Comparison of ENCODE assay signal across 18 mouse cellular contexts in genomic region chr13:83820721-83821120, GRCm38 (mm10).
DNase-seq lines count a peak whose midpoint lies in the region; ATAC-seq and TF ChIP-seq lines count a peak whose summit lies in the region.
"Had no signal": no experiment of that assay in that cellular context is flagged by ENCODE, and none has a peak within 500 bp of the region (broad histone marks: within the 10 kb centered on the region; RNA-seq: fewer than 3 reads in every experiment).

No protein-coding gene starts in this region.

- no peaks in the 10 kb centered on the region for H3K9me3 ChIP-seq in forebrain, embryonic 14.5 days (replicated peaks; ENCODE audit: control insufficient read depth, low read length)
- H3K9me3 ChIP-seq in forebrain, embryonic 15.5 days, result no peaks in the 10 kb centered on the region
- H3K9me3 ChIP-seq in lung, embryonic 14.5 days (ENCODE audit: low read depth, low read length), result no peaks in the 10 kb centered on the region
- H3K9me3 ChIP-seq in MEL (replicated peaks; ENCODE audit: insufficient read depth, low read length), result no peaks in the 10 kb centered on the region
- H3K9me3 ChIP-seq: embryonic facial prominence, embryonic 13.5 days; heart, embryonic 12.5 days had no signal

- peak; percentile 11 for DNase-seq in forebrain, embryonic 14.5 days (ENCODE audit: low spot score)
- DNase-seq in lung, embryonic 14.5 days, result peak; percentile 47
- no peak for DNase-seq in lung, postnatal 36 days
- peak; percentile 7 for DNase-seq in MEL (ENCODE audit: low read depth, low spot score)
- peak; percentile 35 for DNase-seq in Muller cell, postnatal 12 days (ENCODE audit: inconsistent ontology term)
- DNase-seq in kidney, postnatal 36 days, result no peak
- no peak for DNase-seq in thymus, postnatal 36 days
- DNase-seq: adrenal gland, postnatal 10 days; cerebellum, adult 18-20 months; cerebellum, adult 9-11 months; cerebellum, postnatal 36 days; gastrocnemius, postnatal 14 days; heart, adult 2 months had no signal

- no peaks in the 10 kb centered on the region for H3K27me3 ChIP-seq in forebrain, embryonic 14.5 days (replicated peaks; ENCODE audit: control insufficient read depth, insufficient read depth, low read length)
- H3K27me3 ChIP-seq in forebrain, embryonic 15.5 days, result no peaks in the 10 kb centered on the region
- H3K27me3 ChIP-seq in lung, embryonic 14.5 days (ENCODE audit: insufficient read depth, low read length), result no peaks in the 10 kb centered on the region
- no peaks in the 10 kb centered on the region for H3K27me3 ChIP-seq in MEL (ENCODE audit: control insufficient read depth in 1 of 2, insufficient read depth in 2 of 2, low read length in 2 of 2)
- H3K27me3 ChIP-seq: embryonic facial prominence, embryonic 13.5 days; heart, embryonic 12.5 days had no signal

- peak; percentile 70 for ATAC-seq in forebrain, embryonic 14.5 days
- ATAC-seq in forebrain, embryonic 15.5 days (replicated peaks), result no peak
- ATAC-seq in lung, embryonic 14.5 days (ENCODE audit: insufficient read depth), result no peak
- ATAC-seq: hindbrain, embryonic 16.5 days; inflammation-experienced regulatory T-cells, adult 6 months had no signal

- no peak overlapping the region for H3K9ac ChIP-seq in forebrain, embryonic 14.5 days (ENCODE audit: low read length)
- no peak overlapping the region for H3K9ac ChIP-seq in forebrain, embryonic 15.5 days (replicated peaks)
- no peak overlapping the region for H3K9ac ChIP-seq in lung, embryonic 14.5 days
- H3K9ac ChIP-seq in MEL (ENCODE audit: control insufficient read depth, low read depth, low read length, poor library complexity, severe bottlenecking), result no peak overlapping the region
- H3K9ac ChIP-seq: embryonic facial prominence, embryonic 13.5 days; heart, embryonic 12.5 days had no signal

- H3K4me3 ChIP-seq in forebrain, embryonic 14.5 days (ENCODE audit: low read depth, low read length), result no peak overlapping the region
- H3K4me3 ChIP-seq in forebrain, embryonic 15.5 days, result no peak overlapping the region
- no peak overlapping the region for H3K4me3 ChIP-seq in lung, embryonic 14.5 days (ENCODE audit: low read depth, low read length)
- H3K4me3 ChIP-seq in MEL (ENCODE audit: control insufficient read depth in 1 of 2, insufficient read depth in 1 of 2, low read depth in 2 of 2, low read length in 2 of 2), result no peak overlapping the region
- H3K4me3 ChIP-seq: embryonic facial prominence, embryonic 13.5 days; heart, adult 2 months; heart, embryonic 12.5 days had no signal

- no peak for TF ChIP-seq EP300 in MEL (IDR thresholded peaks at IDR 0.05; ENCODE audit: low read depth in 1 of 2, low read length in 2 of 2)

- no peaks in the 10 kb centered on the region for H3K79me2 ChIP-seq in MEL (ENCODE audit: control insufficient read depth, insufficient read depth, low read length, poor library complexity)

- WGBS in forebrain, embryonic 14.5 days, result 47% methylated on average over 3 of the region's 3 CpGs
- WGBS in forebrain, embryonic 15.5 days, result 51% methylated on average over 3 of the region's 3 CpGs
- WGBS in lung, embryonic 14.5 days, result 63% methylated on average over 3 of the region's 3 CpGs

- H3K4me1 ChIP-seq in forebrain, embryonic 14.5 days (ENCODE audit: control insufficient read depth, insufficient read depth, low read length), result peaks cover 3% of the 10 kb centered on the region; the same call in 1 of the 2 replicates
- H3K4me1 ChIP-seq in forebrain, embryonic 15.5 days, result peaks cover 5% of the 10 kb centered on the region; the same call in 1 of the 2 replicates
- H3K4me1 ChIP-seq in lung, embryonic 14.5 days (ENCODE audit: insufficient read depth), result no peaks in the 10 kb centered on the region
- H3K4me1 ChIP-seq in MEL (ENCODE audit: control insufficient read depth in 1 of 2, insufficient read depth in 2 of 2, low read length in 2 of 2), result no peaks in the 10 kb centered on the region
- H3K4me1 ChIP-seq: embryonic facial prominence, embryonic 13.5 days; heart, embryonic 12.5 days had no signal

- no peak for TF ChIP-seq POLR2A in MEL (IDR thresholded peaks at IDR 0.05; ENCODE audit: control insufficient read depth in 1 of 2, insufficient read depth in 1 of 2, low read depth in 1 of 2, low read length in 2 of 2, poor library complexity in 1 of 2)

- TF ChIP-seq CTCF in lung, embryonic 14.5 days (IDR thresholded peaks at IDR 0.05; ENCODE audit: low read depth), result no peak
- TF ChIP-seq CTCF in MEL (IDR thresholded peaks at IDR 0.05 in 2 of 3, conservative IDR thresholded peaks at IDR 0.05 in 1 of 3; ENCODE audit: control insufficient read depth in 1 of 3, insufficient read depth in 1 of 3, low read depth in 2 of 3, low read length in 3 of 3, poor library complexity in 1 of 3, severe bottlenecking in 1 of 3), result no peak

- no peak for TF ChIP-seq RAD21 in MEL (IDR thresholded peaks at IDR 0.05; ENCODE audit: low read depth, low read length)

- H3K27ac ChIP-seq in forebrain, embryonic 14.5 days (ENCODE audit: low read depth, low read length), result no peak overlapping the region
- no peak overlapping the region for H3K27ac ChIP-seq in forebrain, embryonic 15.5 days (replicated peaks)
- no peak overlapping the region for H3K27ac ChIP-seq in lung, embryonic 14.5 days (ENCODE audit: low read depth)
- H3K27ac ChIP-seq in MEL (ENCODE audit: control insufficient read depth, low read depth, low read length), result no peak overlapping the region
- H3K27ac ChIP-seq: embryonic facial prominence, embryonic 13.5 days; heart, adult 2 months had no signal

- no peaks in the 10 kb centered on the region for H3K36me3 ChIP-seq in forebrain, embryonic 14.5 days (ENCODE audit: control insufficient read depth, insufficient read depth, low read length)
- no peaks in the 10 kb centered on the region for H3K36me3 ChIP-seq in forebrain, embryonic 15.5 days
- no peaks in the 10 kb centered on the region for H3K36me3 ChIP-seq in lung, embryonic 14.5 days (ENCODE audit: insufficient read depth)
- H3K36me3 ChIP-seq in MEL (ENCODE audit: control insufficient read depth in 1 of 2, insufficient read depth in 2 of 2, low read length in 2 of 2), result no peaks in the 10 kb centered on the region
- H3K36me3 ChIP-seq: embryonic facial prominence, embryonic 13.5 days; heart, embryonic 12.5 days had no signal

- no peak overlapping the region for H3K4me2 ChIP-seq in forebrain, embryonic 14.5 days (ENCODE audit: low read length)
- H3K4me2 ChIP-seq in forebrain, embryonic 15.5 days (replicated peaks), result no peak overlapping the region
- H3K4me2 ChIP-seq in lung, embryonic 14.5 days, result no peak overlapping the region
- H3K4me2 ChIP-seq: embryonic facial prominence, embryonic 13.5 days; heart, embryonic 12.5 days had no signal

TF ChIP-seq in MEL, 35 proteins besides CTCF, POLR2A, EP300 and RAD21:
- TF ChIP-seq CHD2 (IDR thresholded peaks at IDR 0.05; ENCODE audit: low read length) (no peak), MAFK (IDR thresholded peaks at IDR 0.05; ENCODE audit: borderline replicate concordance, low read depth, low read length) (no peak), SMC3 (IDR thresholded peaks at IDR 0.05; ENCODE audit: low read depth, low read length) (no peak), MYC (IDR thresholded peaks at IDR 0.05; ENCODE audit: low read depth, low read length) (no peak), NRF1 (IDR thresholded peaks at IDR 0.05; ENCODE audit: insufficient read depth, low read depth, low read length, poor library complexity, severe bottlenecking) (no peak), BHLHE40 (IDR thresholded peaks at IDR 0.05; ENCODE audit: borderline replicate concordance, low read depth, low read length) (no peak)
TF ChIP-seq in MEL: peak in this region for 0.

Comparison
In these comparisons a context has a peak if more than half of its experiments do, and no peak if none do; other contexts are left out.
1. DNase-seq: peak in forebrain, embryonic 14.5 days (single experiment), lung, embryonic 14.5 days (single experiment), MEL (single experiment) and Muller cell, postnatal 12 days (single experiment); none in lung, postnatal 36 days (single experiment), kidney, postnatal 36 days (0 of 2) and thymus, postnatal 36 days (0 of 2).